Mouse (Mus musculus): Measurements from ENCODE around the gene Limd2. TPM values are rescaled to one million over a fixed set of nuclear protein-coding genes. Genes with fewer than 3 reads are reported as not detected.

The Limd2 gene
- polyA plus RNA-seq, 1 experiment from 2014 or later = 431 TPM

DNA sequence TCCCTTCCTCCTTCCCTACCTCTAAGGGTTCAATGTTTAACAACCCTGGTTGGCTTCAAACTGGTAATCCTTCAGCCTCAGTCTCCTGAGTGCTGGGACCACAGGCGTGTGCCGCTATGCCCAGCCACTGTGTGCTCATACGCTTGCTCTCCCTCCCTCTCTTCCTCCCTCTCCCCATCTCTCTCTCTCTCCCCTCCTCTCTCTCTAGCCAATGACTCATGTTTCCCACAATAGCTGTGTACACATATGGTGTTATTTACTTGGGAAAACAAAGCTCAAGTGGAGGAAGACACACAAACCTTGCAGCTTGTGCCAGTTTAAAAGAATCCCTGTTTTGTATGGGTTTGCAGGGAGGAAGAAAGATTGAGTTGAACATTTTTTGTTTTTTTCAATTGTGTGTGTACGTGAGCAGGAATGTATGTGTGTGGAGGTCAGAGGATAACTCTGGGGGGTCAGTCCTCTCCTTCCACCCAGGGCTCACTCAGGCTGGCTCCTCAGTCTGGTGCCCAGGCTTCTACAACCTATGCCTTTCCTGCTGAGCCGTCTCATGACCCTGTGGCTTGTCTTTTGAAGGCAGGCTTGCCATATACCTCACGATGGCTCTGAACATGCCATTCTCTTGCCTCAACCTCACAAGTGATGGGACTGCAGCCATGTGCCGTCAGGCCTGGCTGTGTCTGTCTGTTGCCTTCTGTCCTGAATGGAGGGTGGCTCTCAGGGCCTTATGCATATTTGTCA lies 19.2 kb upstream of the Limd2 start:
- DNase-seq (ENCODE audit: low spot score) (no peak), ATAC-seq (replicated peaks; ENCODE audit: insufficient number of reproducible peaks, low FRiP score, low TSS enrichment, low read depth) (no peak)
- H3K36me3 ChIP-seq (replicated peaks; ENCODE audit: control insufficient read depth, insufficient read depth, low read depth, low read length) = no peaks in the 10 kb centered on the region; the same call in 1 of the 2 replicates
- H3K4me1 ChIP-seq (ENCODE audit: control insufficient read depth, insufficient read depth, low read length) = no peaks in the 10 kb centered on the region
- 54% methylated on average over 7 of the region's 7 CpGs for WGBS
- H3K9ac ChIP-seq (replicated peaks; ENCODE audit: low read length) = no peak overlapping the region
- no peak overlapping the region for H3K4me3 ChIP-seq (ENCODE audit: low read depth, low read length)
- H3K27ac ChIP-seq (replicated peaks; ENCODE audit: low read depth, low read length) = no peak overlapping the region
- H3K9me3 ChIP-seq (replicated peaks; ENCODE audit: control insufficient read depth, low read length) = no peaks in the 10 kb centered on the region
- no peaks in the 10 kb centered on the region for H3K27me3 ChIP-seq (ENCODE audit: control insufficient read depth, insufficient read depth, low read length)
- no peak overlapping the region for H3K4me2 ChIP-seq (ENCODE audit: low read depth, low read length)

DNA sequence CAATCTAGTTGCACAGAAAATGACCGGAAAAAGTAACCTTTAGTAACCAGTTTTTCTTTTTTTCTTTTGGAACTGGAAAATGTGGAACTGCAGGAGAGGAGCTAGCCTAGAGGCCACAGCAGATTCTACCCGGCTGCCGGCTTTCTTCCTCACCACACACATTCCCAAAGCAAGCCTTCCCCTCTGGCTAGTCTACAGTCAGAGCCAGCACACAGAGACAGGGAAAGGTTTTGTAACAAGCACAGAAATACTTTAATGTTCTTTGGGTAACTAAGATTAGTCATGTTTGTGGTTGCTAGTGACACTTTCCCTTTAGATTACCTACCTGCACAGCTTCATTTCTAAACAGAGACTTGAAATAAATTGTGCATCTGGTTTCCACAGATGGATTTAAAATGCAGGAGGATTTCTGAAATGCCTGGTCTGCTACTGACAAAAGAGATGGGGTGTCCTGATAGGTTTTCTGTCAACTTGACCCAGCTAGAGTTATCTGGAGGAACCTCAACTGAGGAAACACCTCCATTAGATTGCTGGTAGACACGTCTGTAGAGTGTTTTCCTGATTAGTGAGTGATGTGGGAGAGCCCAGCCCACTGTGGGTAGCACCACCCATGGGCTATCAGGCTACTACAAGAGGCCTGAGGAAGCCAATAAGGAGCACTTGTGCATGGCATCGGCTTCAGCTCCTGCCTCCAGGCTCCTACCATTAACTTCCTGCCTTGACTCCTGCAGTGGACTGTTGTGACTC lies 17.5 kb upstream of the Limd2 start:
- Histone ChIP-seq H3K4me3 (ENCODE audit: low read depth, low read length) (no peak overlapping the region), H3K36me3 (replicated peaks; ENCODE audit: control insufficient read depth, insufficient read depth, low read depth, low read length) (no peaks in the 10 kb centered on the region), H3K4me1 (ENCODE audit: control insufficient read depth, insufficient read depth, low read length) (no peaks in the 10 kb centered on the region), H3K9ac (replicated peaks; ENCODE audit: low read length) (no peak overlapping the region), H3K27me3 (ENCODE audit: control insufficient read depth, insufficient read depth, low read length) (no peaks in the 10 kb centered on the region), H3K27ac (replicated peaks; ENCODE audit: low read depth, low read length) (no peak overlapping the region), H3K4me2 (ENCODE audit: low read depth, low read length) (no peak overlapping the region), H3K9me3 (replicated peaks; ENCODE audit: control insufficient read depth, low read length) (no peaks in the 10 kb centered on the region)
- no peak for DNase-seq (ENCODE audit: low spot score)
- WGBS = 67% methylated on average over 5 of the region's 5 CpGs
- ATAC-seq (replicated peaks; ENCODE audit: insufficient number of reproducible peaks, low FRiP score, low TSS enrichment, low read depth) = no peak

DNA sequence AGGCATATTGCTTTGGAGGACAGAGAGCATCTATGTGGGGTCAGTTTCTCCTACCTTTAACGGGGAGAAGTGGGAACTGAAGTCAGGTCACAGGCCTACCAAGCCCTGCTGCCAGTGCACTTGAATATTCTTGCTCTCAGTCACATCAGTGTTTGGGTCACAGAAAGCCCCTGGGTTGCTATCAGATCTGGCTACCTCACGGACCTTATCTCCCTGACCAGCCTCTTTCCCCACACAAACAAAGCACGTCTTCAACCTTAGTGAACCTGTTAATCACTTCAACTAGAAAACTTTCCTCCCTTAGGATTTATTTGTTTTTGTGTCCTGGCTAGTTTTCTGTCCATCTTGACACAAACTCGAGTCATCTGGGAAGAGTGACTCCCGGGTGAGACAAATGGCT lies 15.7 kb upstream of the Limd2 start:
- 86% methylated on average over 5 of the region's 5 CpGs for WGBS
- DNase-seq (ENCODE audit: low spot score) = no peak

DNA sequence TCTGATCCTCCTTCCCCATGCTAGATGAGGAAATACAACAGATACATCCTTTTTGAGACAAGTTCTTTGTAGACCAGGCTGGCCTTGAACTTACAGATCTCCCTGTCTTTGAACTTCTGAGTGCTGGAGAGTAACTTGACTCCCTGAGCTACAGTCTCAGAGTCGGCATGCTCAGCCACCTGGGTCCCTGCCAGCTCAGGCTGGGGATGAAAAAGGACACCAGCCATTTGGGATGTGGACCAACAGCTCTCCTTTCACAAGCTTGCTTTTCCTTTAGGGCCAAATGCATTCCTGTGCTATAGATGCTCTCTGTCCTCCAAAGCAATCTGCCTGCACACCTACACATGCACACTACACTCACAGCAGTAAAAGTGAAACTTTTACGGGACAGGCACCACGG lies 14.4 kb upstream of the Limd2 start:
- ATAC-seq (replicated peaks; ENCODE audit: insufficient number of reproducible peaks, low FRiP score, low TSS enrichment, low read depth) = no peak

More for the DNA sequence above, 15.7 kb upstream of the Limd2 start:
- Histone ChIP-seq H3K4me3 (ENCODE audit: low read depth, low read length) (no peak overlapping the region), H3K4me1 (ENCODE audit: control insufficient read depth, insufficient read depth, low read length) (no peaks in the 10 kb centered on the region), H3K9ac (replicated peaks; ENCODE audit: low read length) (no peak overlapping the region), H3K27me3 (ENCODE audit: control insufficient read depth, insufficient read depth, low read length) (no peaks in the 10 kb centered on the region), H3K4me2 (ENCODE audit: low read depth, low read length) (no peak overlapping the region), H3K36me3 (replicated peaks; ENCODE audit: control insufficient read depth, insufficient read depth, low read depth, low read length) (no peaks in the 10 kb centered on the region), H3K9me3 (replicated peaks; ENCODE audit: control insufficient read depth, low read length) (no peaks in the 10 kb centered on the region), H3K27ac (replicated peaks; ENCODE audit: low read depth, low read length) (no peak overlapping the region)
- no peak for ATAC-seq (replicated peaks; ENCODE audit: insufficient number of reproducible peaks, low FRiP score, low TSS enrichment, low read depth)

GRCm38 (mm10) chr11:106174372-106174771 lies 13.7 kb upstream of the Limd2 start:
- Histone ChIP-seq H3K27ac (replicated peaks; ENCODE audit: low read depth, low read length) (no peak overlapping the region), H3K9me3 (replicated peaks; ENCODE audit: control insufficient read depth, low read length) (no peaks in the 10 kb centered on the region), H3K4me1 (ENCODE audit: control insufficient read depth, insufficient read depth, low read length) (no peaks in the 10 kb centered on the region), H3K4me2 (ENCODE audit: low read depth, low read length) (no peak overlapping the region), H3K9ac (replicated peaks; ENCODE audit: low read length) (no peak overlapping the region), H3K36me3 (replicated peaks; ENCODE audit: control insufficient read depth, insufficient read depth, low read depth, low read length) (no peaks in the 10 kb centered on the region), H3K4me3 (ENCODE audit: low read depth, low read length) (no peak overlapping the region), H3K27me3 (ENCODE audit: control insufficient read depth, insufficient read depth, low read length) (no peaks in the 10 kb centered on the region)
- ATAC-seq (replicated peaks; ENCODE audit: insufficient number of reproducible peaks, low FRiP score, low TSS enrichment, low read depth) = no peak
- WGBS = 79% methylated on average over 5 of the region's 5 CpGs
- DNase-seq (ENCODE audit: low spot score) = no peak

More for the DNA sequence above, 14.4 kb upstream of the Limd2 start:
- Histone ChIP-seq H3K4me1 (ENCODE audit: control insufficient read depth, insufficient read depth, low read length) (no peaks in the 10 kb centered on the region), H3K27ac (replicated peaks; ENCODE audit: low read depth, low read length) (no peak overlapping the region), H3K9me3 (replicated peaks; ENCODE audit: control insufficient read depth, low read length) (no peaks in the 10 kb centered on the region), H3K9ac (replicated peaks; ENCODE audit: low read length) (no peak overlapping the region), H3K4me3 (ENCODE audit: low read depth, low read length) (no peak overlapping the region), H3K36me3 (replicated peaks; ENCODE audit: control insufficient read depth, insufficient read depth, low read depth, low read length) (no peaks in the 10 kb centered on the region), H3K4me2 (ENCODE audit: low read depth, low read length) (no peak overlapping the region), H3K27me3 (ENCODE audit: control insufficient read depth, insufficient read depth, low read length) (no peaks in the 10 kb centered on the region)
- DNase-seq (ENCODE audit: low spot score) = no peak
- WGBS = 71% methylated on average over 3 of the region's 3 CpGs

DNA sequence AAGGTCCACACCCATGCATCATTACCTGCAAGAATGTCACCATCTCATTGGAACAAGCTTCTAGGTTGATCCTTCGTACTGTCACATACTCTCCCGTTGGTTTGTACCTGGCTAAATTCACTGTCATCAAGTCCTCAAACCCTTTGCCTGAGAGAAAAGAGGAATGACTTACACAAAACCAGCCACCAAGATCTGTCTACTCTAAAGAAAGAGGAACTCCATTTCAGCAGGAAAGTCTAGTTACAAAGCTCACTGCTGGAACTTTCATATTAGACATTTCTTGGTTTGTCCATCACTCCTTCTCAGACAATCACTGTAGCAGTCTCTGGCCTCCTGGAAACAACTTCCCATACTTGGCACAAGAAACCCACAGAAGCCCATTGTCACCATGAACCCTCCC lies 12.6 kb upstream of the Limd2 start:
- Histone ChIP-seq H3K9me3 (replicated peaks; ENCODE audit: control insufficient read depth, low read length) (no peaks in the 10 kb centered on the region), H3K27ac (replicated peaks; ENCODE audit: low read depth, low read length) (no peak overlapping the region), H3K4me1 (ENCODE audit: control insufficient read depth, insufficient read depth, low read length) (no peaks in the 10 kb centered on the region), H3K4me3 (ENCODE audit: low read depth, low read length) (no peak overlapping the region), H3K4me2 (ENCODE audit: low read depth, low read length) (no peak overlapping the region), H3K36me3 (replicated peaks; ENCODE audit: control insufficient read depth, insufficient read depth, low read depth, low read length) (no peaks in the 10 kb centered on the region), H3K9ac (replicated peaks; ENCODE audit: low read length) (no peak overlapping the region), H3K27me3 (ENCODE audit: control insufficient read depth, insufficient read depth, low read length) (no peaks in the 10 kb centered on the region)
- WGBS = 98% methylated on average over 2 of the region's 2 CpGs
- DNase-seq (ENCODE audit: low spot score) = no peak
- ATAC-seq (replicated peaks; ENCODE audit: insufficient number of reproducible peaks, low FRiP score, low TSS enrichment, low read depth) = no peak

- no peaks in the 10 kb centered on the region for H3K9me3 ChIP-seq (replicated peaks; ENCODE audit: control insufficient read depth, low read length)
- DNase-seq (ENCODE audit: low spot score) (peak; percentile 54), ATAC-seq (replicated peaks; ENCODE audit: insufficient number of reproducible peaks, low FRiP score, low TSS enrichment, low read depth) (no peak)
- no peak overlapping the region for H3K4me2 ChIP-seq (ENCODE audit: low read depth, low read length)
- H3K4me3 ChIP-seq (ENCODE audit: low read depth, low read length) = no peak overlapping the region
- H3K27ac ChIP-seq (replicated peaks; ENCODE audit: low read depth, low read length) = no peak overlapping the region
- WGBS = 78% methylated on average over 7 of the region's 7 CpGs
- no peaks in the 10 kb centered on the region for H3K4me1 ChIP-seq (ENCODE audit: control insufficient read depth, insufficient read depth, low read length)
- no peaks in the 10 kb centered on the region for H3K27me3 ChIP-seq (ENCODE audit: control insufficient read depth, insufficient read depth, low read length)
- no peak overlapping the region for H3K9ac ChIP-seq (replicated peaks; ENCODE audit: low read length)
- H3K36me3 ChIP-seq (replicated peaks; ENCODE audit: control insufficient read depth, insufficient read depth, low read depth, low read length) = no peaks in the 10 kb centered on the region
These were observed 10.1 kb upstream of the Limd2 start for GRCm38 (mm10) chr11:106170807-106171206.

DNA sequence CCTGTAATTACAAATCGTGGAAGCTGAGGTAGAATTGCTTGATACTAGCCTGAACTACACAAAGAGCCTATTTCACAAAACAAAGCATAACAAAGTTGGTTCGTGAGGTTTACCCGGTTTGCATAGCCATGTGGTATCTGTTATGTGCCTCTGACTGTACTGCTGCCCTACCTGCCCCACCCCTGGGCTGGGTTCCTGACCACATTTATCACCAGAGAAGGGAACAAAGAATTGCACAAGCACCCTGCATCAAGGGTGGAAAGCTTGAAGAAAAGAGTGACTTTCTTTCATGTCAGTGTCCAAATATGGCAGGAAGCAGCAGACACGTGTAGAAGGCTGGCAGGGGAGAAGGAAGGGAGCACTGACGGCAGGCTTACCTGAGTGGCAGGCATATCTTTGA lies 6.8 kb upstream of the Limd2 start:
- Histone ChIP-seq H3K27me3 (ENCODE audit: control insufficient read depth, insufficient read depth, low read length) (no peaks in the 10 kb centered on the region), H3K4me2 (ENCODE audit: low read depth, low read length) (no peak overlapping the region), H3K4me3 (ENCODE audit: low read depth, low read length) (no peak overlapping the region), H3K4me1 (ENCODE audit: control insufficient read depth, insufficient read depth, low read length) (no peaks in the 10 kb centered on the region), H3K9ac (replicated peaks; ENCODE audit: low read length) (no peak overlapping the region), H3K36me3 (replicated peaks; ENCODE audit: control insufficient read depth, insufficient read depth, low read depth, low read length) (no peaks in the 10 kb centered on the region), H3K9me3 (replicated peaks; ENCODE audit: control insufficient read depth, low read length) (no peaks in the 10 kb centered on the region), H3K27ac (replicated peaks; ENCODE audit: low read depth, low read length) (no peak overlapping the region)
- ATAC-seq (replicated peaks; ENCODE audit: insufficient number of reproducible peaks, low FRiP score, low TSS enrichment, low read depth) (no peak), DNase-seq (ENCODE audit: low spot score) (no peak)
- 88% methylated on average over 5 of the region's 5 CpGs for WGBS

Measured in embryonic facial prominence, embryonic 11.5 days (tissue).